Mouse (Mus musculus) heart, postnatal 0 days (tissue): Measurements from ENCODE around the gene Nop58. TPM values are rescaled to one million over a fixed set of nuclear protein-coding genes. Genes with fewer than 3 reads are reported as not detected.

Experiments
- ATAC-seq: fragments of 200-750 bp; cut with Nextera tagmentation; 2 replicates; pipeline ENCODE4 v1.8.0; 2017; ENCODE audit warnings: low read depth, moderate number of reproducible peaks, moderate library complexity; ENCODE audit not compliant: insufficient read depth
- DNase-seq: peaks from one replicate; pipeline ENCODE4 v3.0.0-alpha.2; 2016; ENCODE audit warnings: low spot score
- H3K27ac ChIP-seq: fragments of 300-500 bp; sonication (generic); 2 replicates; pipeline ENCODE4 v1.5.1; 2014; ENCODE audit warnings: low read depth, mild to moderate bottlenecking
- H3K27me3 ChIP-seq: fragments of 300-500 bp; sonication (generic); 2 replicates; pipeline ENCODE4 v1.6.1; 2014; ENCODE audit warnings: low read length, mixed read lengths; ENCODE audit not compliant: control insufficient read depth, insufficient read depth
- H3K36me3 ChIP-seq: fragments of 300-500 bp; sonication (generic); replicated peaks from 2 replicates; pipeline ENCODE4 v1.6.1; 2014; ENCODE audit warnings: low read length, mixed read lengths; ENCODE audit not compliant: control insufficient read depth, insufficient read depth
- H3K4me1 ChIP-seq: fragments of 300-500 bp; sonication (generic); 2 replicates; pipeline ENCODE4 v1.6.1; 2014; ENCODE audit warnings: antibody characterized with exemption; ENCODE audit not compliant: control insufficient read depth, insufficient read depth
- H3K4me2 ChIP-seq: fragments of 300-500 bp; sonication (generic); 2 replicates; pipeline ENCODE4 v1.6.1; 2014; ENCODE audit warnings: low read depth, mild to moderate bottlenecking, low read length, moderate library complexity
- H3K4me3 ChIP-seq: fragments of 300-500 bp; sonication (generic); 2 replicates; pipeline ENCODE4 v1.5.1; 2014; ENCODE audit warnings: low read depth, low read length
- H3K9ac ChIP-seq: fragments of 300-500 bp; sonication (generic); replicated peaks from 2 replicates; pipeline ENCODE4 v1.6.1; 2014; ENCODE audit warnings: low read depth, low read length, mixed read lengths
- H3K9me3 ChIP-seq: fragments of 300-500 bp; sonication (generic); replicated peaks from 2 replicates; pipeline ENCODE4 v1.6.1; 2016; ENCODE audit warnings: low read length; ENCODE audit not compliant: control insufficient read depth
- CTCF ChIP-seq: IDR thresholded peaks from 2 replicates; pipeline ENCODE4 v1.5.1; 2016; ENCODE audit warnings: antibody characterized with exemption, control low read depth, low read depth
- EP300 ChIP-seq: IDR thresholded peaks from 2 replicates; pipeline ENCODE4 v1.6.1; 2016; ENCODE audit warnings: antibody characterized with exemption, low read depth
- WGBS: fragments of 180-500 bp; shearing (Covaris S2); extraction: QIAGEN DNeasy Blood & Tissue Kit; methylation state at CpG from one replicate; pipeline ENCODE4 v1.1.7; 2014; 5-methylcytosine and 5-hydroxymethylcytosine counted together
- polyA plus RNA-seq: library from polyadenylated mRNA; unstranded; fragments of >200 nt; fragmentation: Nextera tagmentation; extraction: Ambion mirVana; gene quantifications from 2 replicates; pipeline ENCODE4 v1.2.1, GENCODE M21; 2015
- total RNA-seq: library from RNA; depleted of rRNA; stranded (reverse); fragments of >200 nt; gene quantifications from 2 replicates; pipeline ENCODE4 v1.2.3, GENCODE M21; 2014; ENCODE audit warnings: low replicate concordance

Nop58 gene
- total and polyA plus RNA-seq, 2 experiments from 2014 or later, result 30.7 to 82.0 TPM

GRCm38 (mm10) chr1:59690467-59690866, 5.7 kb downstream of the Nop58 start:
- Histone ChIP-seq H3K9me3 (no peaks in the 10 kb centered on the region), H3K27me3 (no peaks in the 10 kb centered on the region), H3K27ac (no peak overlapping the region), H3K9ac (no peak overlapping the region), H3K4me1 (peaks cover 20% of the 10 kb centered on the region), H3K4me3 (no peak overlapping the region), H3K4me2 (no peak overlapping the region), H3K36me3 (peaks cover 35% of the 10 kb centered on the region)
- ATAC-seq (no peak), DNase-seq (no peak)
- WGBS, result 93% methylated on average over 5 of the region's 5 CpGs
- TF ChIP-seq CTCF (no peak), EP300 (no peak)

GRCm38 (mm10) chr1:59697751-59698150, 13.0 kb downstream of the Nop58 start:
- TF ChIP-seq EP300 (no peak), CTCF (no peak)
- Histone ChIP-seq H3K9me3 (no peaks in the 10 kb centered on the region), H3K27me3 (no peaks in the 10 kb centered on the region), H3K27ac (no peak overlapping the region), H3K36me3 (peaks cover 84% of the 10 kb centered on the region), H3K4me3 (no peak overlapping the region), H3K9ac (no peak overlapping the region), H3K4me1 (no peaks in the 10 kb centered on the region), H3K4me2 (no peak overlapping the region)
- ATAC-seq, result no peak
- 75% methylated on average over 5 of the region's 5 CpGs for WGBS
- no peak for DNase-seq

- DNase-seq (no peak), ATAC-seq (no peak)
- Histone ChIP-seq H3K4me1 (no peaks in the 10 kb centered on the region), H3K4me2 (no peak overlapping the region), H3K9me3 (no peaks in the 10 kb centered on the region), H3K27me3 (no peaks in the 10 kb centered on the region), H3K4me3 (no peak overlapping the region), H3K36me3 (peaks cover 80% of the 10 kb centered on the region), H3K27ac (no peak overlapping the region), H3K9ac (no peak overlapping the region)
- TF ChIP-seq EP300 (no peak), CTCF (no peak)
- 86% methylated on average over 3 of the region's 3 CpGs for WGBS
These were observed 13.4 kb downstream of the Nop58 start for GRCm38 (mm10) chr1:59698207-59698606.

- Histone ChIP-seq H3K9me3 (no peaks in the 10 kb centered on the region), H3K27ac (no peak overlapping the region), H3K9ac (no peak overlapping the region), H3K4me1 (no peaks in the 10 kb centered on the region), H3K4me2 (no peak overlapping the region), H3K4me3 (no peak overlapping the region), H3K36me3 (peaks cover 81% of the 10 kb centered on the region), H3K27me3 (no peaks in the 10 kb centered on the region)
- TF ChIP-seq CTCF (peak; percentile 37; the same call in 1 of the 2 replicates), EP300 (no peak)
- no peak for ATAC-seq
- no peak for DNase-seq
- 82% methylated on average over 1 of the region's 1 CpGs for WGBS
These were observed 17.0 kb downstream of the Nop58 start for GRCm38 (mm10) chr1:59701766-59702165.

GRCm38 (mm10) chr1:59719900-59720299, 35.1 kb downstream of the Nop58 start:
- Histone ChIP-seq H3K9me3 (no peaks in the 10 kb centered on the region), H3K9ac (no peak overlapping the region), H3K4me1 (0 out of 2 replicates have a peak, but pooled peaks cover 2% of the 10 kb centered on the region), H3K27me3 (no peaks in the 10 kb centered on the region), H3K4me3 (no peak overlapping the region), H3K36me3 (peaks cover 11% of the 10 kb centered on the region; the same call in 1 of the 2 replicates), H3K27ac (no peak overlapping the region; the same call in 1 of the 2 replicates), H3K4me2 (no peak overlapping the region)
- TF ChIP-seq EP300 (no peak), CTCF (peak; percentile 52)
- DNase-seq (peak; percentile 83), ATAC-seq (0 out of 2 replicates have a peak, but pooled peaks have one; percentile 36)
- 24% methylated on average over 4 of the region's 4 CpGs for WGBS

GRCm38 (mm10) chr1:59725661-59726060, 40.9 kb downstream of the Nop58 start:
- peak; percentile 55 for DNase-seq
- ATAC-seq, result 0 out of 2 replicates have a peak, but pooled peaks have one; percentile 33
- H3K9me3 ChIP-seq, result no peaks in the 10 kb centered on the region
- WGBS, result 14% methylated on average over 4 of the region's 4 CpGs
- no peaks in the 10 kb centered on the region for H3K27me3 ChIP-seq
- no peaks in the 10 kb centered on the region; the same call in 1 of the 2 replicates for H3K4me1 ChIP-seq
- H3K9ac ChIP-seq, result no peak overlapping the region
- no peak overlapping the region for H3K27ac ChIP-seq
- TF ChIP-seq EP300 (no peak), CTCF (no peak)
- H3K4me2 ChIP-seq, result no peak overlapping the region
- no peaks in the 10 kb centered on the region for H3K36me3 ChIP-seq
- H3K4me3 ChIP-seq, result no peak overlapping the region
